ENCODE assay signal across 9 mouse cellular contexts in the genomic region with DNA sequence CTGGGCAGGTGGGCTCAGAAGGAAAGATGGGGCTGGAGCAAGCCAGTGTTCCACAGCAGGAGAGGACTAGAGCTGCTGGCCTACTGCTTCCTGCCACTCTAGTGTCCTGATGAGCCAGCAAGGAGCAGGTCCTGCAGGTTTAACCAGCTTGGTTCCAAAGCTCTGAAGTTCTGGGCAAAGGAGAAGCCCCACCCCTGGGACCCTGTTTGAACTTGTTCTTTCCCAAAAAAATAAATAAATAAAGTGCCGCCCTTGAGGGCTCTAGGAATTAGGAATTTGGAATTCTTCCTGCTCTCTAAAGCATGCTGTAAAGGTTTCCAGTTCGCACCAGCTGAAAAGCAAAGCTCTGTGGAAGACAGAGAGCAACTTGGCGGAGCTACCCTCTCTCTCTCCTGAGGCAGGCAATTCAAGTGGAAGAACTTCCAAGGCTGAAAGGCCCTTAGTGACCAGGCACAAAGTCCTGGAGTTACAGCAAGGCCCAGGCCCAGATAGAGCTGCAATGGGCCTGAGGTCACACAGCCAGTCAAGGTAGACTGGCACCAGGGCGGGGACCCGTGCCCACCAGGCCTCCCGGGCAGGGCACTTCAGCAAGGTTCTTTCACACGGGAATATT. TPM values are rescaled to one million over a fixed set of nuclear protein-coding genes. Genes with fewer than 3 reads are reported as not detected.
A peak's percentile ranks its signal among the peaks of the same experiment; 100 is the strongest.
DNase-seq lines count a peak whose midpoint lies in the region; ATAC-seq and TF ChIP-seq lines count a peak whose summit lies in the region.
"Had no signal": no experiment of that assay in that cellular context is flagged by ENCODE, and none has a peak within 500 bp of the region (broad histone marks: within the 10 kb centered on the region; RNA-seq: fewer than 3 reads in every experiment).

No protein-coding gene starts in this region.

- no peaks in the 10 kb centered on the region for H3K9me3 ChIP-seq in intestine, embryonic 14.5 days (ENCODE audit: control insufficient read depth, low read length)
- H3K9me3 ChIP-seq in intestine, postnatal 0 days (ENCODE audit: control insufficient read depth): no peaks in the 10 kb centered on the region
- no peaks in the 10 kb centered on the region for H3K9me3 ChIP-seq in embryonic facial prominence, embryonic 15.5 days (replicated peaks)
- no peaks in the 10 kb centered on the region for H3K9me3 ChIP-seq in kidney, postnatal 0 days (replicated peaks; ENCODE audit: low read length)
- H3K9me3 ChIP-seq in hindbrain, embryonic 12.5 days (replicated peaks): no peaks in the 10 kb centered on the region

- no peak for TF ChIP-seq CTCF in intestine, postnatal 0 days (IDR thresholded peaks at IDR 0.05; ENCODE audit: low read depth)
- TF ChIP-seq CTCF in kidney, postnatal 0 days (IDR thresholded peaks at IDR 0.05; ENCODE audit: low read depth): no peak

- H3K4me1 ChIP-seq in intestine, embryonic 14.5 days (replicated peaks; ENCODE audit: control insufficient read depth, insufficient read depth, low read length): peaks cover 46% of the 10 kb centered on the region
- H3K4me1 ChIP-seq in intestine, postnatal 0 days (replicated peaks; ENCODE audit: control insufficient read depth, insufficient read depth, low read length): peaks cover 12% of the 10 kb centered on the region
- H3K4me1 ChIP-seq in embryonic facial prominence, embryonic 15.5 days: peaks cover 63% of the 10 kb centered on the region
- H3K4me1 ChIP-seq in kidney, postnatal 0 days (replicated peaks; ENCODE audit: insufficient read depth, low read length): peaks cover 48% of the 10 kb centered on the region
- peaks cover 42% of the 10 kb centered on the region for H3K4me1 ChIP-seq in hindbrain, embryonic 12.5 days

- no peaks in the 10 kb centered on the region for H3K36me3 ChIP-seq in intestine, embryonic 14.5 days (ENCODE audit: control insufficient read depth, insufficient read depth, low read length)
- H3K36me3 ChIP-seq in intestine, postnatal 0 days (ENCODE audit: control insufficient read depth, insufficient read depth): no peaks in the 10 kb centered on the region
- H3K36me3 ChIP-seq in embryonic facial prominence, embryonic 15.5 days: no peaks in the 10 kb centered on the region
- H3K36me3 ChIP-seq in kidney, postnatal 0 days (ENCODE audit: insufficient read depth, low read length): no peaks in the 10 kb centered on the region
- no peaks in the 10 kb centered on the region for H3K36me3 ChIP-seq in hindbrain, embryonic 12.5 days

- H3K27me3 ChIP-seq in intestine, embryonic 14.5 days (replicated peaks; ENCODE audit: control insufficient read depth, insufficient read depth, low read length): no peaks in the 10 kb centered on the region
- H3K27me3 ChIP-seq in intestine, postnatal 0 days (replicated peaks; ENCODE audit: control insufficient read depth, insufficient read depth, low read length): no peaks in the 10 kb centered on the region
- no peaks in the 10 kb centered on the region for H3K27me3 ChIP-seq in embryonic facial prominence, embryonic 15.5 days
- H3K27me3 ChIP-seq in kidney, postnatal 0 days (ENCODE audit: insufficient read depth, low read length): no peaks in the 10 kb centered on the region
- no peaks in the 10 kb centered on the region for H3K27me3 ChIP-seq in hindbrain, embryonic 12.5 days

- H3K4me2 ChIP-seq in intestine, embryonic 14.5 days (ENCODE audit: low read length): no peak overlapping the region
- no peak overlapping the region for H3K4me2 ChIP-seq in intestine, postnatal 0 days (replicated peaks; ENCODE audit: low read depth)
- H3K4me2 ChIP-seq in embryonic facial prominence, embryonic 15.5 days (replicated peaks): no peak overlapping the region
- no peak overlapping the region for H3K4me2 ChIP-seq in kidney, postnatal 0 days (ENCODE audit: low read length)
- no peak overlapping the region for H3K4me2 ChIP-seq in hindbrain, embryonic 12.5 days (replicated peaks)

- no peak overlapping the region for H3K9ac ChIP-seq in intestine, embryonic 14.5 days (ENCODE audit: low read length)
- no peak overlapping the region for H3K9ac ChIP-seq in intestine, postnatal 0 days (ENCODE audit: low read depth, low read length)
- H3K9ac ChIP-seq in embryonic facial prominence, embryonic 15.5 days: no peak overlapping the region
- H3K9ac ChIP-seq in kidney, postnatal 0 days (ENCODE audit: low read depth, low read length): 0 out of 2 replicates have a peak overlapping the region, but pooled peaks have one; percentile 32
- H3K9ac ChIP-seq in hindbrain, embryonic 12.5 days: no peak overlapping the region
- H3K9ac ChIP-seq: liver, embryonic 14.5 days had no signal

- 0 out of 2 replicates have a peak, but pooled peaks have one; percentile 26 for ATAC-seq in intestine, embryonic 14.5 days (replicated peaks; ENCODE audit: low FRiP score, low TSS enrichment, low read depth)
- no peak for ATAC-seq in intestine, postnatal 0 days
- peak; percentile 27; the same call in 1 of the 2 replicates for ATAC-seq in embryonic facial prominence, embryonic 15.5 days (ENCODE audit: insufficient number of reproducible peaks, low FRiP score, low TSS enrichment, low read depth)
- ATAC-seq in kidney, postnatal 0 days (replicated peaks; ENCODE audit: low FRiP score, low read depth): peak; percentile 49
- no peak for ATAC-seq in hindbrain, embryonic 12.5 days (ENCODE audit: low FRiP score)

- H3K27ac ChIP-seq in intestine, embryonic 14.5 days (ENCODE audit: low read depth): no peak overlapping the region
- H3K27ac ChIP-seq in intestine, postnatal 0 days (ENCODE audit: low read depth, low read length): no peak overlapping the region
- peak overlapping the region; percentile 88 for H3K27ac ChIP-seq in embryonic facial prominence, embryonic 15.5 days (replicated peaks)
- peak overlapping the region; percentile 86 for H3K27ac ChIP-seq in kidney, postnatal 0 days
- H3K27ac ChIP-seq in hindbrain, embryonic 12.5 days: no peak overlapping the region
- H3K27ac ChIP-seq: liver, embryonic 14.5 days had no signal

- no peak for DNase-seq in intestine, embryonic 14.5 days (ENCODE audit: low spot score)
- DNase-seq in kidney, postnatal 0 days (ENCODE audit: low spot score): no peak
- DNase-seq in lung, postnatal 36 days: peak; percentile 89
- DNase-seq in ovary, postnatal 36 days (ENCODE audit: low spot score): no peak
- DNase-seq: thymus, postnatal 36 days had no signal

- H3K4me3 ChIP-seq in intestine, embryonic 14.5 days (ENCODE audit: low read depth, low read length): no peak overlapping the region
- H3K4me3 ChIP-seq in intestine, postnatal 0 days (ENCODE audit: low read depth, low read length): no peak overlapping the region
- H3K4me3 ChIP-seq in embryonic facial prominence, embryonic 15.5 days (replicated peaks): no peak overlapping the region
- H3K4me3 ChIP-seq in kidney, postnatal 0 days (replicated peaks; ENCODE audit: low read depth, low read length): no peak overlapping the region
- no peak overlapping the region for H3K4me3 ChIP-seq in hindbrain, embryonic 12.5 days

- 70% methylated on average over 7 of the region's 7 CpGs for WGBS in intestine, embryonic 14.5 days
- WGBS in intestine, postnatal 0 days: 53% methylated on average over 7 of the region's 7 CpGs
- WGBS in embryonic facial prominence, embryonic 15.5 days: 52% methylated on average over 7 of the region's 7 CpGs
- 45% methylated on average over 7 of the region's 7 CpGs for WGBS in kidney, postnatal 0 days
- WGBS in hindbrain, embryonic 12.5 days: 74% methylated on average over 7 of the region's 7 CpGs

RNA-seq across cellular contexts. Expression of gene Tspan9, which starts 38.6 kb away (rescaled TPM):
- 110 and 113 TPM in 2 replicates for polyA plus RNA-seq in intestine, embryonic 14.5 days (2014; fragmentation: Nextera tagmentation; extraction: Ambion mirVana)
- polyA plus RNA-seq in intestine, postnatal 0 days (2015; fragmentation: Nextera tagmentation; extraction: Ambion mirVana): 49.8 and 55.5 TPM in 2 replicates
- polyA plus RNA-seq in embryonic facial prominence, embryonic 15.5 days (2015; fragmentation: Nextera tagmentation; extraction: Ambion mirVana): 156 and 177 TPM in 2 replicates
- polyA plus RNA-seq in kidney, postnatal 0 days (2015; fragmentation: Nextera tagmentation; extraction: Ambion mirVana): 102 and 131 TPM in 2 replicates
- 63.4 and 71.6 TPM in 2 replicates for polyA plus RNA-seq in hindbrain, embryonic 12.5 days (2016; fragmentation: Nextera tagmentation; extraction: Ambion mirVana)

Comparison
In these comparisons a context has a peak if more than half of its experiments do, and no peak if none do; other contexts are left out.
1. ATAC-seq: peak in intestine, embryonic 14.5 days (single experiment), embryonic facial prominence, embryonic 15.5 days (single experiment) and kidney, postnatal 0 days (single experiment); none in intestine, postnatal 0 days (single experiment) and hindbrain, embryonic 12.5 days (single experiment).
2. H3K27ac ChIP-seq: peak in embryonic facial prominence, embryonic 15.5 days (single experiment) and kidney, postnatal 0 days (single experiment); none in intestine, embryonic 14.5 days (single experiment), intestine, postnatal 0 days (single experiment) and hindbrain, embryonic 12.5 days (single experiment).